In the genomic region with DNA sequence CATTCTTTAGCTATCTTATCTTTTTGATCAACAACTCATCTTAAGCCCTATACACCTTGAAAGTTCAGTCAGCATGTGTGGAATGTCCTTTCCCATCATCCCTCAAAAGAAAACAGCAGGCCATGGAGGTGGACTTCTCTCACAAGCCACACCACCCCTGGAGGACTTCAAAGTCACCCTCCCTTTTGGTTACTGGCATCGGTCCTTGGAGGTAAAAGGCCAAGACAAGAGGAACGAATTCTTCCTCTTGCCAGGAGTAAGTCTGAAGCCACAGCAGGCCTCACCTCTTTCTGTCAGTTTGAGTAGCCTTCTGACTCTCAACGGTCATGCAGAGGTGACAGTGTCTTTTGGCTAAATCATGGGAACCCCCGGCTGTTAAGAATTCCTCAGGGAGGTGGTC, we compare ENCODE assay signal across 23 mouse cellular contexts.
"Had no signal": no experiment of that assay in that cellular context is flagged by ENCODE, and none has a peak within 500 bp of the region (broad histone marks: within the 10 kb centered on the region; RNA-seq: fewer than 3 reads in every experiment).

No protein-coding gene starts in this region.

- H3K9me3 ChIP-seq: limb, embryonic 10.5 days; limb, embryonic 13.5 days; liver, embryonic 12.5 days; liver, embryonic 15.5 days; lung, embryonic 15.5 days; megakaryocyte, embryonic 14.5 days; midbrain, embryonic 10.5 days; midbrain, embryonic 13.5 days; neural tube, embryonic 13.5 days; stomach, embryonic 15.5 days had no signal

- H3K4me2 ChIP-seq: limb, embryonic 13.5 days; liver, embryonic 12.5 days; liver, embryonic 15.5 days; lung, embryonic 15.5 days; midbrain, embryonic 13.5 days; neural tube, embryonic 13.5 days; stomach, embryonic 15.5 days had no signal

- H3K4me3 ChIP-seq: layer of hippocampus, adult 2 months; limb, embryonic 10.5 days; limb, embryonic 13.5 days; liver, embryonic 12.5 days; liver, embryonic 15.5 days; lung, embryonic 15.5 days; megakaryocyte, embryonic 14.5 days; midbrain, embryonic 10.5 days; midbrain, embryonic 13.5 days; myocyte; neural tube, embryonic 13.5 days; stomach, embryonic 15.5 days had no signal

- H3K9ac ChIP-seq: limb, embryonic 13.5 days; liver, embryonic 12.5 days; liver, embryonic 15.5 days; lung, embryonic 15.5 days; midbrain, embryonic 13.5 days; neural tube, embryonic 13.5 days; stomach, embryonic 15.5 days had no signal

- ATAC-seq: intestine, embryonic 16.5 days; liver, embryonic 12.5 days; midbrain, embryonic 13.5 days; midbrain, embryonic 16.5 days had no signal

- DNase-seq: layer of hippocampus, adult 9-11 months; liver; lung, adult 18-20 months; lung, postnatal 10 days; lung, postnatal 36 days; retina, postnatal 1 day; right cerebral cortex, postnatal 25 days; spleen, adult 18-20 months; thymus, postnatal 25 days had no signal

- H3K36me3 ChIP-seq: limb, embryonic 10.5 days; limb, embryonic 13.5 days; liver, embryonic 12.5 days; liver, embryonic 15.5 days; lung, embryonic 15.5 days; midbrain, embryonic 10.5 days; midbrain, embryonic 13.5 days; neural tube, embryonic 13.5 days; stomach, embryonic 15.5 days had no signal

- H3K27ac ChIP-seq: layer of hippocampus, adult 2 months; limb, embryonic 10.5 days; limb, embryonic 13.5 days; liver, embryonic 12.5 days; liver, embryonic 15.5 days; lung, embryonic 15.5 days; midbrain, embryonic 10.5 days; midbrain, embryonic 13.5 days; neural tube, embryonic 13.5 days; stomach, embryonic 15.5 days had no signal

- H3K27me3 ChIP-seq: liver, embryonic 12.5 days; liver, embryonic 15.5 days; lung, embryonic 15.5 days; megakaryocyte, embryonic 14.5 days; midbrain, embryonic 13.5 days; neural tube, embryonic 13.5 days; stomach, embryonic 15.5 days had no signal
